Mouse (Mus musculus) neutrophil, adult 59 days (primary cell): ENCODE results near the gene Neurl1b. TPM values are rescaled to one million over a fixed set of nuclear protein-coding genes. Genes with fewer than 3 reads are reported as not detected.

Experiments
- total RNA-seq, 2 experiments: library from RNA; stranded (reverse); gene quantifications; 1 replicate in 1 of 2; 2 replicates in 1 of 2; pipeline ENCODE4 v1.2.4; 2023

The Neurl1b gene
- total RNA-seq, result 10 to 100 TPM; 12.5 to 16.5 TPM

GRCm38 (mm10) chr17:26414523-26415354 lies at the start of gene Neurl1b:
Neurl1b (plus strand) TSS chr17:26414829.

Other genes starting within 250 kb of the Neurl1b start
- gene Pdia2, start 215.7 kb upstream of the Neurl1b start, total RNA-seq, result 1 to 10 TPM; 1.5 to 3.1 TPM
- under 1 TPM in 1 of 2 experiments, not detected in 1; 0.77 TPM for gene Rgs11, start 211.9 kb upstream of the Neurl1b start, total RNA-seq
- under 1 TPM in 1 of 2 experiments, not detected in 1; 0.58 TPM for gene Arhgdig, start 207.0 kb upstream of the Neurl1b start, total RNA-seq
- gene Fam234a, start 170.6 kb upstream of the Neurl1b start, total RNA-seq, result 10 to 100 TPM; 69.6 TPM
- 10 to 100 TPM; 34.7 to 38.0 TPM for gene Luc7l, start 161.9 kb upstream of the Neurl1b start, total RNA-seq
- 10 to 100 TPM; 17.6 to 17.8 TPM for gene Ergic1, start 146.7 kb downstream of the Neurl1b start, total RNA-seq
- 1,000 to 10,000 TPM; 1,695 to 2,915 TPM for gene Dusp1, start 147.3 kb downstream of the Neurl1b start, total RNA-seq
- gene Atp6v0e, start 248.4 kb downstream of the Neurl1b start, total RNA-seq, result 100 to 1,000 TPM; 150 to 158 TPM